Mouse (Mus musculus) megakaryocyte, embryonic 14.5 days (primary cell): ENCODE results near the gene Sirt4.

Experiments used
- FLI1 ChIP-seq: IDR thresholded peaks from 2 replicates; pipeline ENCODE4 v1.6.1; 2012; ENCODE audit warnings: low read length, inconsistent platforms, mixed read lengths
- GATA1 ChIP-seq: IDR thresholded peaks from 3 replicates; pipeline ENCODE4 v1.6.1; 2012; ENCODE audit warnings: mixed read lengths, low read length, inconsistent platforms, borderline replicate concordance

DNA sequence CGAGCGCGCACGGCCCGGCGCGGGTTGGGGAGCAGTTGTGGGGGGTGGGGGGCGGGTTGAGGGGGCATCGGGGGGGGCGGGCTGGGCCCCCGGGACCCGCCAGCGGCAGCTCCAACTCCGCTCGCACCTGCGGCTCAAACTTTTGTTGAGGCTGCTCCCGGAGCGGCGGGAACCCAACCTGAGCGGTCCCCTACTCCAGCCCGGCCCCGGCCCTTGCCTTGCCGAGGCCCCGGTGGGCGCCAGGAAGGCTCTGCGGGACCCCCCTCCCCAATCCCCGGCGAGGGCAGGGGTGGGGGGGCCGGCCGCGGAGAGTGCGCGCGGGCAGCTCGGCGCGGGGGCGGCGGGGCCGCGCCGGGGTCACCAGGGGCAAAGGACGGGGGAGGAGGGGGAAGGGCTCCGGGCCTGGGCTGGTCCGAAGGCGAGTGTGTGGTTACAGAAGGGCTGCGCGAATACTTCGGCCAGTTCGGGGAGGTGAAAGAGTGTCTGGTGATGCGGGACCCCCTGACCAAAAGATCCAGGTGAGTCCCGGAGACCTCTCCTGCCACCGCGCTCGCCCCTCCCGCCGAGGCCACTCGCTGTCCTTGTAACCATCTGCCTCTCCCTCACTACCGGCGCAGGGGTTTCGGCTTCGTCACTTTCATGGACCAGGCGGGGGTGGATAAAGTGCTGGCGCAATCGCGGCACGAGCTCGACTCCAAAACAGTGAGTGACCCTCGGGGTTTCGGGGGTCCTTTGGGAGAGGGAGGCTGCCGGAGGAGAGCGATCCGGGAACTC is 54.2 kb downstream of the Sirt4 start:
- TF ChIP-seq GATA1 = no peak
- TF ChIP-seq FLI1 = no peak
